In genomic region chr12:80046625-80047303, GRCm38 (mm10) we compare ENCODE assay signal across 10 mouse cellular contexts.
DNase-seq lines count a peak whose midpoint lies in the region; ATAC-seq and TF ChIP-seq lines count a peak whose summit lies in the region.
"Had no signal": no experiment of that assay in that cellular context is flagged by ENCODE, and none has a peak within 500 bp of the region (broad histone marks: within the 10 kb centered on the region; RNA-seq: fewer than 3 reads in every experiment).

No protein-coding gene starts in this region.

- 36% methylated on average over 6 of the region's 6 CpGs for WGBS in liver, embryonic 15.5 days (ENCODE audit: insufficient replicate concordance)
- 63% methylated on average over 6 of the region's 6 CpGs for WGBS in liver, embryonic 11.5 days
- WGBS in liver, postnatal 0 days (ENCODE audit: insufficient replicate concordance) = 48% methylated on average over 6 of the region's 6 CpGs

- H3K27me3 ChIP-seq in liver, embryonic 15.5 days = no peaks in the 10 kb centered on the region
- H3K27me3 ChIP-seq in liver, embryonic 11.5 days (replicated peaks; ENCODE audit: control insufficient read depth, insufficient read depth, low read length) = no peaks in the 10 kb centered on the region
- H3K27me3 ChIP-seq in liver, postnatal 0 days (ENCODE audit: insufficient read depth, low read length) = no peaks in the 10 kb centered on the region
- H3K27me3 ChIP-seq in splenic B cell, adult 2 months (ENCODE audit: control insufficient read depth, insufficient read depth, low read length, poor library complexity, severe bottlenecking) = no peaks in the 10 kb centered on the region
- H3K27me3 ChIP-seq: embryonic facial prominence, embryonic 13.5 days had no signal

- no peak overlapping the region for H3K4me3 ChIP-seq in liver, embryonic 15.5 days (replicated peaks)
- no peak overlapping the region for H3K4me3 ChIP-seq in liver, embryonic 11.5 days (ENCODE audit: low read depth, low read length)
- no peak overlapping the region for H3K4me3 ChIP-seq in liver, postnatal 0 days (ENCODE audit: low read depth, low read length)
- H3K4me3 ChIP-seq: embryonic facial prominence, embryonic 13.5 days had no signal

- ATAC-seq in liver, embryonic 15.5 days (ENCODE audit: insufficient read depth) = peak; percentile 18; the same call in 1 of the 2 replicates
- no peak for ATAC-seq in liver, embryonic 11.5 days (replicated peaks; ENCODE audit: low FRiP score)
- peak; percentile 71 for ATAC-seq in liver, postnatal 0 days
- ATAC-seq: hindbrain, postnatal 0 days had no signal

- no peak for TF ChIP-seq CTCF in liver, postnatal 0 days (IDR thresholded peaks at IDR 0.05; ENCODE audit: low read depth)

- DNase-seq in liver, embryonic 11.5 days (ENCODE audit: low spot score) = no peak
- peak; percentile 40 for DNase-seq in fibroblast of lung, adult 2 months (ENCODE audit: low read depth)
- no peak for DNase-seq in liver, postnatal 0 days
- peak; percentile 23 for DNase-seq in splenic B cell, adult 2 months (ENCODE audit: low read depth, low spot score)
- no peak for DNase-seq in spleen, adult 12 weeks (ENCODE audit: low spot score)
- DNase-seq in cerebellum, adult 9-10 months = no peak
- DNase-seq in right cerebral cortex, adult 18-20 months = no peak

- H3K4me1 ChIP-seq in liver, embryonic 15.5 days (replicated peaks) = peaks cover 2% of the 10 kb centered on the region; the same call in 1 of the 2 replicates
- peaks cover 3% of the 10 kb centered on the region; the same call in 1 of the 2 replicates for H3K4me1 ChIP-seq in liver, embryonic 11.5 days (replicated peaks; ENCODE audit: control insufficient read depth, insufficient read depth, low read length)
- 0 out of 2 replicates have a peak, but pooled peaks cover 3% of the 10 kb centered on the region for H3K4me1 ChIP-seq in liver, postnatal 0 days (ENCODE audit: insufficient read depth)

- no peak overlapping the region for H3K27ac ChIP-seq in liver, embryonic 15.5 days (replicated peaks)
- no peak overlapping the region for H3K27ac ChIP-seq in liver, embryonic 11.5 days (ENCODE audit: low read depth, low read length)
- no peak overlapping the region for H3K27ac ChIP-seq in liver, postnatal 0 days (ENCODE audit: low read depth)
- H3K27ac ChIP-seq: embryonic facial prominence, embryonic 13.5 days; hindbrain, postnatal 0 days had no signal

- no peak overlapping the region for H3K4me2 ChIP-seq in liver, embryonic 15.5 days
- H3K4me2 ChIP-seq in liver, embryonic 11.5 days = no peak overlapping the region
- no peak overlapping the region for H3K4me2 ChIP-seq in liver, postnatal 0 days (ENCODE audit: low read depth, low read length)
- H3K4me2 ChIP-seq: embryonic facial prominence, embryonic 13.5 days had no signal

- no peaks in the 10 kb centered on the region for H3K9me3 ChIP-seq in liver, embryonic 15.5 days (replicated peaks)
- no peaks in the 10 kb centered on the region for H3K9me3 ChIP-seq in liver, embryonic 11.5 days (ENCODE audit: control insufficient read depth, low read length)
- H3K9me3 ChIP-seq in liver, postnatal 0 days (ENCODE audit: low read length) = no peaks in the 10 kb centered on the region
- H3K9me3 ChIP-seq: embryonic facial prominence, embryonic 13.5 days had no signal

- no peak overlapping the region for H3K9ac ChIP-seq in liver, embryonic 15.5 days
- H3K9ac ChIP-seq in liver, embryonic 11.5 days (ENCODE audit: low read depth, low read length) = no peak overlapping the region
- no peak overlapping the region for H3K9ac ChIP-seq in liver, postnatal 0 days (replicated peaks)
- H3K9ac ChIP-seq: embryonic facial prominence, embryonic 13.5 days had no signal

- TF ChIP-seq EP300 in liver, postnatal 0 days (IDR thresholded peaks at IDR 0.05; ENCODE audit: low read depth) = no peak

- H3K36me3 ChIP-seq in liver, embryonic 15.5 days (replicated peaks) = no peaks in the 10 kb centered on the region
- no peaks in the 10 kb centered on the region for H3K36me3 ChIP-seq in liver, embryonic 11.5 days (ENCODE audit: control insufficient read depth, insufficient read depth, low read length)
- H3K36me3 ChIP-seq in liver, postnatal 0 days (replicated peaks; ENCODE audit: insufficient read depth, low read length) = no peaks in the 10 kb centered on the region
- H3K36me3 ChIP-seq in splenic B cell, adult 2 months (ENCODE audit: control insufficient read depth, insufficient read depth, low read length, poor library complexity, severe bottlenecking) = no peaks in the 10 kb centered on the region
- H3K36me3 ChIP-seq: embryonic facial prominence, embryonic 13.5 days had no signal

Comparison
In these comparisons a context has a peak if more than half of its experiments do, and no peak if none do; other contexts are left out.
1. DNase-seq: peak in fibroblast of lung, adult 2 months (single experiment) and splenic B cell, adult 2 months (single experiment); none in liver, embryonic 11.5 days (single experiment), liver, postnatal 0 days (single experiment), spleen, adult 12 weeks (single experiment), cerebellum, adult 9-10 months (single experiment) and right cerebral cortex, adult 18-20 months (single experiment).